Mouse (Mus musculus) CH12.LX (cell line): ENCODE data around the gene Trem3.

Experiments
- BHLHE40 ChIP-seq: IDR thresholded peaks from 2 replicates; pipeline ENCODE4 v1.6.1; 2011; ENCODE audit warnings: mild to moderate bottlenecking, low read depth, low read length, improper control_type of control experiment
- CTCF ChIP-seq, 2 experiments: IDR thresholded peaks in 1 of 2; conservative IDR thresholded peaks in 1 of 2; 2 replicates each; pipeline ENCODE4 v1.5.1; 2011 to 2012; ENCODE audit warnings: low read depth in 2 of 2, low read length in 2 of 2, improper control_type of control experiment in 1 of 2, inconsistent platforms in 1 of 2, mild to moderate bottlenecking in 1 of 2, moderate library complexity in 1 of 2
- POLR2A ChIP-seq: IDR thresholded peaks from 2 replicates; pipeline ENCODE4 v1.6.1; 2011; ENCODE audit warnings: low read depth, mild to moderate bottlenecking, improper control_type of control experiment, low read length
- UBTF ChIP-seq: IDR thresholded peaks from 2 replicates; pipeline ENCODE4 v1.6.1; 2012; ENCODE audit warnings: low read depth, mild to moderate bottlenecking, inconsistent platforms, low read length, improper control_type of control experiment, moderate library complexity

- TF ChIP-seq CTCF (conservative IDR thresholded peaks at IDR 0.05 in 1 of 2, IDR thresholded peaks at IDR 0.05 in 1 of 2; ENCODE audit: low read depth in 2 of 2, low read length in 2 of 2) = no peak
- no peak for TF ChIP-seq POLR2A
- TF ChIP-seq UBTF = no peak
- no peak for TF ChIP-seq BHLHE40
These were observed 22.3 kb downstream of the Trem3 start for GRCm38 (mm10) chr17:48269833-48270232.
